Mouse (Mus musculus) effector memory CD4-positive, alpha-beta T cell, adult 5 months (primary cell): ENCODE data around the gene Ube2d3. TPM values are rescaled to one million over a fixed set of nuclear protein-coding genes. Genes with fewer than 3 reads are reported as not detected.

Experiments used
- polyA plus RNA-seq: library from polyadenylated mRNA; unstranded; fragments of 100-300 nt; shearing (Covaris generic); gene quantifications from one replicate; pipeline ENCODE4 v1.2.1, GENCODE M21; 2017

Gene Ube2d3
- 927 TPM for polyA plus RNA-seq

GRCm38 (mm10) chr3:135437758-135438495 lies at the start of gene Ube2d3:
Gene Ube2d3 (plus strand): TSS chr3:135438149.

GRCm38 (mm10) chr3:135423608-135424212 lies 14.2 kb upstream of the Ube2d3 start, which contains the start of gene Cisd2:
Gene Cisd2 (minus strand): TSS chr3:135423925.

GRCm38 (mm10) chr3:135485128-135485899 lies 47.4 kb downstream of the Ube2d3 start, which contains the start of gene Manba:
Gene Manba (plus strand): TSS chr3:135485611.

Other genes starting within 250 kb of the Ube2d3 start
- 0.57 TPM for gene Cenpe, start 225.6 kb upstream of the Ube2d3 start, polyA plus RNA-seq
- gene Bdh2, start 156.9 kb upstream of the Ube2d3 start, polyA plus RNA-seq = not detected
- gene Slc9b2, start 130.4 kb upstream of the Ube2d3 start, polyA plus RNA-seq = 3.4 TPM
- not detected for gene Slc9b1, start 90.1 kb upstream of the Ube2d3 start, polyA plus RNA-seq
- 127 TPM for gene Cisd2, start 14.2 kb upstream of the Ube2d3 start, polyA plus RNA-seq
- gene Manba, start 47.5 kb downstream of the Ube2d3 start, polyA plus RNA-seq = 16.6 TPM